Mouse (Mus musculus): Measurements from ENCODE around the gene Gins2. TPM values are rescaled to one million over a fixed set of nuclear protein-coding genes. Genes with fewer than 3 reads are reported as not detected.

The Gins2 gene
- polyA plus RNA-seq, 1 experiment from 2014 or later, result 15.9 TPM

DNA sequence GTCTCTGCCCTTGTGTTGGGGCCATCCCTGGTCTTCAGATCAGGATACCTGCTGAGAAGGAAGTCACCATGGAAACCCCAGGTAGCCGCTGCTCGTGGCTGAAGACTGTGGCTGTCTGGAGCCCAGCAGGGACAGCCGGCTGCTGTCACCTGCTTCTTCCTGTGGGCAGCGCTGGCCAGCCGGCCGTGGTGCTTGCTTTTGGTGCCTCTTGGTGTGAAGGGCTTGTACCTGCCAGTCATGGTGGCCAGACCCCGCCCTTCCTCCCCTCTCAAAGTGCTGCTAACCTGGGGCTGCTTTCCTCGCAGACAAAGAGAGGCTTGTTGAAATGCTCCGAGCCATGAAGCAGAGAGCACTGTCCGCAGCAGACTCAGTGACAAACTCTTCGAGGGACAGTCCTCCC lies 15.2 kb downstream of the Gins2 start:
- peaks cover 85% of the 10 kb centered on the region for H3K36me3 ChIP-seq

DNA sequence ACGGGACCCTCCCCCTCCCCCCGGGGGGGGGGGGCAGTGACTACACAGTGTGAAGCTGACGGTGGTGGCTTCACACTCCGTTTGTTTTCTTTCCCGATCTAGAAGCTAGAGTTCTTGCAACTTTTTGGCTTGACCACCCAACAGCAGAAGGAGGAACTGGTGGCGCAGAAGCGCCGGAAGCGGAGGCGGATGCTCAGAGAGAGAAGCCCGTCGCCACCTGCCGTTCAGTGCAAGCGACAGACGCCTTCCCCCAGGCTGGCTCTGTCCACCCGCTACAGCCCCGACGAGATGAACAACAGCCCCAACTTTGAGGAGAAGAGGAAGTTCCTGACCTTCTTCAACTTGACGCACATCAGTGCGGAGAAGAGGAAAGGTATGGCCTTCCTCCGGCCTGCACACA lies 16.6 kb downstream of the Gins2 start:
- Histone ChIP-seq H3K4me3 (replicated peaks) (no peak overlapping the region), H3K36me3 (peaks cover 91% of the 10 kb centered on the region), H3K27me3 (replicated peaks) (no peaks in the 10 kb centered on the region), H3K4me1 (peaks cover 15% of the 10 kb centered on the region), H3K9ac (replicated peaks) (no peak overlapping the region), H3K4me2 (no peak overlapping the region), H3K9me3 (replicated peaks) (no peaks in the 10 kb centered on the region), H3K27ac (replicated peaks) (no peak overlapping the region)
- 83% methylated on average over 21 of the region's 21 CpGs for WGBS
- no peak for ATAC-seq (ENCODE audit: low FRiP score)

More for the DNA sequence above, 15.2 kb downstream of the Gins2 start:
- no peak overlapping the region for H3K4me3 ChIP-seq (replicated peaks)
- no peak for ATAC-seq (ENCODE audit: low FRiP score)
- no peaks in the 10 kb centered on the region for H3K9me3 ChIP-seq (replicated peaks)
- H3K4me2 ChIP-seq, result no peak overlapping the region
- no peak overlapping the region for H3K27ac ChIP-seq (replicated peaks)
- 76% methylated on average over 11 of the region's 11 CpGs for WGBS
- H3K4me1 ChIP-seq, result peaks cover 15% of the 10 kb centered on the region
- H3K27me3 ChIP-seq (replicated peaks), result no peaks in the 10 kb centered on the region
- no peak overlapping the region for H3K9ac ChIP-seq (replicated peaks)

DNA sequence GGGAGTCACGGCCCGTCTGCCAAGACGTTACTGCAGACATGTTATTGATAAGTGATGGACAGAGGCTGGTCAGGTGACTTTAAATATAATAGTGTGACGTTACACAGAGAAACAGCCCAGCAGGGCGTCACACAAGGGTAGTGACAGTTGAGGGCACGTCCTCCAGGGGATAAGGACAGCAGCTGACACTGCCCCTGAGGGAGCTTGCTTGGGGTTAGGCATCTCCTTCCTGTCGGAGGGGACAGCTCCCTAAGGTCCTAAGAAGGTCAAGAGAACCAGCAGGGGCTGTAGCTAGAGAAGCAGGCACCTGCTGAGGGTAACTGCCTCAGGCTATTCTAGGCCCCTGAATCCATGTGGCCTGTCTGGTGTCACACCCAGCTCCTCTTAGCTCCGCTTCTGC lies 17.5 kb downstream of the Gins2 start:
- Histone ChIP-seq H3K9ac (replicated peaks) (no peak overlapping the region), H3K9me3 (replicated peaks) (no peaks in the 10 kb centered on the region), H3K27ac (replicated peaks) (no peak overlapping the region), H3K4me2 (no peak overlapping the region), H3K36me3 (peaks cover 91% of the 10 kb centered on the region), H3K4me1 (peaks cover 20% of the 10 kb centered on the region), H3K4me3 (replicated peaks) (no peak overlapping the region), H3K27me3 (replicated peaks) (no peaks in the 10 kb centered on the region)
- no peak for ATAC-seq (ENCODE audit: low FRiP score)
- 81% methylated on average over 8 of the region's 8 CpGs for WGBS

DNA sequence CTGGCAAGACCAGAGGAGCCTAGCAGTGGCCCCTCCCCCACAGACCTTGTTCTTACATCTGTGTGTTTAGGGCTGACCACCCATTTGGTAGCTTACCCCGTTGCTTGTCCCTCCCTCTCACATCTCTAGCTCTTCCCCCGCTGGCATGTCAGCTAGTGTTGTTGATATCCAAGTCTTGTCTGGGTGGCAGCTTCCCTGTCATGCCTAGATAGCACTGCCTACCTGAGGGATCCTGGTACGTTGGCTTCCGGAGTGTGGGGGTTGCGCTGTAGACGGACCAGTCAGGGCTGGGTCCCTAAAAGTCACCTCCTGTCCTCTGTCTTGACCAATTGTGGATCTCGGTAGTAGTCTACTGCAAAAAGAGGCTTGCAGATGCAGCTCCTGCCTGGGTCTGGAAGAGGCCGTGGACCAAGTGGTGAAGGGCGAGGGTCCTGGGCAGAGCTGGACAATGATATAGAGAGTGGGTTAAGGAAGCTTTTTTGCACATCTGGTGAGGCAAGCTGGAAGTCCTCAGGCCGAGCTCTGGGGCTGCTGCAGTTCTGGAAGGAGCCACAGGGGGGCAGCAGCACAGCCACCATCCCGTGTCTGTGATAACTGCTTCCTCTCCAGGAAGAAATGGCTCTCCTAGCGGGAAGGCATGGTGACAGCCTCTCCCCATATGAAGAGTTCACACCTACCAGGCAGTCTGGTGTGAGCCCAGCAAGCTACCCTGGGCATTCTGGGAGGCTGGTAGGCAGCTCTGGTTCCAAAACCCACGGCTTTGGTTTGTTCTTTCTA lies 19.0 kb downstream of the Gins2 start:
- Histone ChIP-seq H3K4me3 (replicated peaks) (no peak overlapping the region), H3K4me1 (peaks cover 28% of the 10 kb centered on the region), H3K9me3 (replicated peaks) (no peaks in the 10 kb centered on the region), H3K9ac (replicated peaks) (no peak overlapping the region), H3K27me3 (replicated peaks) (no peaks in the 10 kb centered on the region), H3K27ac (replicated peaks) (0 out of 2 replicates have a peak overlapping the region, but pooled peaks have one; percentile 46), H3K36me3 (peaks cover 78% of the 10 kb centered on the region), H3K4me2 (no peak overlapping the region)
- 63% methylated on average over 13 of the region's 13 CpGs for WGBS
- ATAC-seq (ENCODE audit: low FRiP score), result no peak; the same call in 1 of the 2 replicates

DNA sequence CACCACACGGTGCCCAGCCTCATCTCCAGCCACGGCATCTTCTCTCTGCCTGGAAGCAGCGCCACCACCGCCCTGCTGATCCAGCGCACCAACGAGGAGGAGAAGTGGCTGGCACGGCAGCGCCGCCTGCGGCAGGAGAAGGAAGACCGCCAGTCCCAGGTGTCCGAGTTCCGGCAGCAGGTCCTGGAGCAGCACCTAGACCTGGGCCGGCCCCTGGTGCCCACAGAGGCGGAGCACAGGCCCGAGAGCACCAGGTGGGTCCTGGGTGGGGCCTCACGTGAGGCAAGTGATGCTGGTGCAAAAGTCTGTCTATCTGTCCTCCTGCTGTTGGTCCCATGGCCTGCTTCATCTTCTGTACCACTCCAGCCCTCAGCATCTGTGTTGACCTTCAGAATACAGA lies 20.0 kb downstream of the Gins2 start:
- whole genome bisulfite sequencing, result 96% methylated on average over 17 of the region's 17 CpGs
- Histone ChIP-seq H3K9me3 (replicated peaks) (no peaks in the 10 kb centered on the region), H3K4me3 (replicated peaks) (no peak overlapping the region), H3K4me2 (no peak overlapping the region), H3K27ac (replicated peaks) (no peak overlapping the region), H3K36me3 (peaks cover 68% of the 10 kb centered on the region), H3K27me3 (replicated peaks) (no peaks in the 10 kb centered on the region), H3K4me1 (peaks cover 38% of the 10 kb centered on the region), H3K9ac (replicated peaks) (no peak overlapping the region)
- ATAC-seq (ENCODE audit: low FRiP score), result no peak

DNA sequence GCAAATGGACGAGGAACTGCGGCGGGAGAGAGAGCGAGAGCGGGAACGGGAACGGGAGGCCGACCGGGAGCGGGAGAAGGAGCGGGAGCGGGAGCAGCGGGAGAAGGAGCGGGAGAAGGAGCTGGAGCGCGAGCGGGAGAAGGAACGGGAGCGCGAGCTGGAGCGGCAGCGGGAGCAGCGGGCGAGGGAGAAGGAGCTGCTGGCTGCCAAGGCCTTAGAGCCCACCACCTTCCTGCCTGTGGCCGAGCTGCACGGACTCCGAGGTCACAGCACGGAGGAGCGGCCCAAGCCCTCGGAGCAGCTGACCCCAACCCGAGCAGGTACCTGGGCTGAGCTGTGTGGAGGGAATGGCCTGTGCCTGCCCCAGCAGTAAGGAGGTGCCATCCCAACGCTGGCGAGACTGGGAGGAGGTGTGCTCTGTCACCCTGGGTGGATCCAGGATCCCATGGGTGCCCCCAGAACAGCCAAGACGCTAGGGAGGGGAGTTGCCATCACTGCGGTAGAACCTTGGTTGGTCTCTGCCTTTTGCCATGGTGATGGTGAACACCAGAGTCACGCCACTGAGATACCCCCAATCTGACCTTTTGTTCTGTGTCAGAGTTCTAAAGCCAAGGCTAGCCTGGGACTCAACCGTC lies 20.8 kb downstream of the Gins2 start:
- 95% methylated on average over 37 of the region's 37 CpGs for WGBS
- Histone ChIP-seq H3K36me3 (peaks cover 60% of the 10 kb centered on the region), H3K27ac (replicated peaks) (no peak overlapping the region), H3K27me3 (replicated peaks) (no peaks in the 10 kb centered on the region), H3K4me3 (replicated peaks) (no peak overlapping the region), H3K9me3 (replicated peaks) (no peaks in the 10 kb centered on the region), H3K9ac (replicated peaks) (no peak overlapping the region), H3K4me1 (peaks cover 47% of the 10 kb centered on the region), H3K4me2 (no peak overlapping the region)
- ATAC-seq (ENCODE audit: low FRiP score), result no peak

DNA sequence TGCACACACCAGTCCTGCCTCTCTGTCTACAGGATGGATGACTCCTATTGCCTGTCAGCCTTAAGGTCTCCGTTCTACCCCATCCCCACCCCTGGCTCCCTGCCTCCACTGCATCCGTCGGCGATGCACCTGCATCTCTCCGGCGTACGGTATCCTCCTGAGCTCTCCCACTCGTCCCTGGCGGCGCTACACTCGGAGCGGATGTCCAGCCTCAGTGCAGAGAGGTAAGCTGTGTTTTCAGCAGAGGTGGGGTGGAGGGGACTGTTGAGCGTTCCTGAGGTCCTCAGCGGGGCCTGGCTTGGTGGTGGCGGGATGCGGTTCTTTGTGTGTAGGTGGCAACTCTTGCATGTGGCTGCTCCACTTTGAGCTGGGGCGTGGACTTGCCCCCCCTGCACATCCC lies 21.4 kb downstream of the Gins2 start:
- H3K4me2 ChIP-seq, result no peak overlapping the region
- no peak overlapping the region for H3K9ac ChIP-seq (replicated peaks)
- H3K27ac ChIP-seq (replicated peaks), result no peak overlapping the region
- WGBS, result 97% methylated on average over 17 of the region's 17 CpGs
- peaks cover 52% of the 10 kb centered on the region for H3K4me1 ChIP-seq
- H3K27me3 ChIP-seq (replicated peaks), result no peaks in the 10 kb centered on the region
- H3K9me3 ChIP-seq (replicated peaks), result no peaks in the 10 kb centered on the region
- H3K4me3 ChIP-seq (replicated peaks), result no peak overlapping the region
- peaks cover 54% of the 10 kb centered on the region for H3K36me3 ChIP-seq
- ATAC-seq (ENCODE audit: low FRiP score), result no peak

DNA sequence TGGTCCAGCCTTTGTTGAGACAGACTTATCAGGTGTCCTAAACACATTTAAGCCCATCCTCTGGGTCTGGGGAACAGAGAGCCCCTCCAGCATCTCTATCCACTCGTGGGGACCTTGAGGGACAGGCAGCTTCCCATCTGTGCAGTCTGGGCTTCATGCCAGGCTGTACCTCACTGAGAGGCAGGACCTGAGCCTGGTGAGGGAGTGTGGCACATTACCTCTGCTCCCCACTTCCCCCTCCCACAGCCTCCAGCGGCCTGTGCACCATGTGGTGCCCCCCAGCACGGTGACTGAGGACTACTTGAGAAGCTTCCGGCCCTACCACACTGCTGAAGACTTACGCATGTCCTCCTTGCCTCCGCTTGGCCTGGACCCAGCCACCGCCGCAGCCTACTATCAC lies 22.4 kb downstream of the Gins2 start:
- 69% methylated on average over 8 of the region's 8 CpGs for WGBS
- H3K4me1 ChIP-seq, result peaks cover 63% of the 10 kb centered on the region

DNA sequence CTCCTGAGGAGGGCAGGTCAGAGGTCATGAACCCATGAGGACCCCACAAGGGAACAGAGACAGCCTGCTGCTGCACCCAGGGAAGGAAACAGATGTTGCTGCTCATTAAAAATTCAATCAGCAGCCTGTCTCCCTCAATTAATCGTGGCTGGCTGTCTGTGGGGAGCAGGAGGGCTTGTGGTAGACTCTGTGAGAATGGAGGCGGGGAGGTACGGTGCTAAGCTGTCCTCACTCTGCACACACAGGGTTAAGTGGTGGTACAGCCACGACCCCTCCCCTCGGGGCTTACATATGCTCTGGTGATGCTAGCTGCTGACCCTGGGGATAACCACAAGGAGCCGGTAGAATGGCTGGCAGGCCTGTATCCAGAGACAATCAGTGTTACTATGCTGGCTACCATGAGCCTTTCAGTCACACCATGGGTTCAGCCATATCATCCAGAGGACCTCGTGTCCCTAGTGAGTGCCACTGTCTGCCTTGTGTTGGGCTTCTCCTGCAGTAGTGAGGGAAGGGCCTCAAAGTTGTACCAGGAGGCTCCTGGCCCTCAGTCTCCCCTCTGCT lies 23.9 kb downstream of the Gins2 start:
- ATAC-seq (ENCODE audit: low FRiP score), result no peak

More for the DNA sequence above, 22.4 kb downstream of the Gins2 start:
- peaks cover 44% of the 10 kb centered on the region for H3K36me3 ChIP-seq
- H3K4me3 ChIP-seq (replicated peaks), result no peak overlapping the region
- no peak overlapping the region; the same call in 1 of the 2 replicates for H3K27ac ChIP-seq (replicated peaks)
- no peak overlapping the region for H3K4me2 ChIP-seq
- H3K27me3 ChIP-seq (replicated peaks), result no peaks in the 10 kb centered on the region
- no peaks in the 10 kb centered on the region for H3K9me3 ChIP-seq (replicated peaks)
- no peak overlapping the region for H3K9ac ChIP-seq (replicated peaks)
- no peak for ATAC-seq (ENCODE audit: low FRiP score)

DNA sequence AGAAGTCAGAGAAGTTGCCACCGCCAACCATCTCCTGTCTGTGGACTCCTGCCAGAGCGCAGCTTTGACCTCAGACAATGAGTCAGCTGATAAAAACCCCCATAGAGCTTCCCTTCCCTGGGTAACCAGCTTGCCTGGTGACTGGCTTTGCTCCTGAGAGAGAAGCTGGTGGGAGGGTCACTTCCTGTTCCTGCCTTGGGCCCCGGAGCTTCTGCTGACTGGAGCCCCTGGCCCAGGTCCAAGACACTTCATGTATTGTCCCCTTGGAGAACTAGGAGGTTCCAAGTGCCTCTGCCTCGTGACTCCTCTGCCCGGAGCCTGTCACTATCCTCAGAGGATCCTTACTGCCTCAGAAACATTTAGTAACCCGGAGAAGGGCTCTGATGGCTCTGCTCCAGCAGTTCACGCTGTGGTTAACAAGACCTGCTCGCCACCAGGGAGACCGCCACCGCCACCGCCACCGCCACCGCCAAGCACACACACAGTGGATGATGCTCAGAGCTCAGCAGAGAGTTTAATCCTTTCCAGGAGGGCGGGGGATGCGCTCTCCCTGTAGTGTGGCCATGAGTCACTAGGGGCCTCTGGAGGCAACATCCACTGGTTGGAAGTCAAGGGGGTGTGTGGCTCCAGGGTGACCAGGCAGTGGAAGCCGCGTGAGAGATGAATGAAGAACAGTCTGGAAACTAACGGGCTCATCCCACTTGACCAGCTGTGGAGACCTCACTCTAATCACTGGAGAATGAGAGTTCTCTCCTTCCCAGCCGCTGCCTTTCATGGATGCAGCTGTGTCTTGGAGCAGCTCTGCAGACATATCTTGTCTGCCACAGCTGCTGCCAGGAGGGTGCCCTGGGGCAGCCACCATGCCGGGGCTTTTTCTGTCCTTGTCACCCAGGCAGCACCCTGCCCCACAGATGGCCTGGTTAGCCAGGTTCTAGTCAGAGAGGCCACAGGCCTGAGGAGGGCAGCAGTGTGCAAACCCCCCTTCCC lies 25.0 kb downstream of the Gins2 start:
- Histone ChIP-seq H3K27me3 (replicated peaks) (no peaks in the 10 kb centered on the region), H3K36me3 (peaks cover 27% of the 10 kb centered on the region), H3K4me3 (replicated peaks) (no peak overlapping the region), H3K27ac (replicated peaks) (peak overlapping the region; percentile 83), H3K9ac (replicated peaks) (no peak overlapping the region; the same call in 1 of the 2 replicates), H3K4me2 (peak overlapping the region; percentile 22), H3K9me3 (replicated peaks) (no peaks in the 10 kb centered on the region), H3K4me1 (peaks cover 77% of the 10 kb centered on the region)
- WGBS, result 15% methylated on average over 20 of the region's 20 CpGs
- ATAC-seq (ENCODE audit: low FRiP score), result peak; percentile 42; the same call in 1 of the 2 replicates

More for the DNA sequence above, 23.9 kb downstream of the Gins2 start:
- H3K36me3 ChIP-seq, result peaks cover 37% of the 10 kb centered on the region
- no peaks in the 10 kb centered on the region for H3K9me3 ChIP-seq (replicated peaks)
- H3K4me2 ChIP-seq, result no peak overlapping the region
- no peaks in the 10 kb centered on the region for H3K27me3 ChIP-seq (replicated peaks)
- WGBS, result 14% methylated on average over 7 of the region's 7 CpGs
- H3K4me3 ChIP-seq (replicated peaks), result no peak overlapping the region
- peak overlapping the region; percentile 46 for H3K27ac ChIP-seq (replicated peaks)
- no peak overlapping the region for H3K9ac ChIP-seq (replicated peaks)
- H3K4me1 ChIP-seq, result peaks cover 70% of the 10 kb centered on the region

DNA sequence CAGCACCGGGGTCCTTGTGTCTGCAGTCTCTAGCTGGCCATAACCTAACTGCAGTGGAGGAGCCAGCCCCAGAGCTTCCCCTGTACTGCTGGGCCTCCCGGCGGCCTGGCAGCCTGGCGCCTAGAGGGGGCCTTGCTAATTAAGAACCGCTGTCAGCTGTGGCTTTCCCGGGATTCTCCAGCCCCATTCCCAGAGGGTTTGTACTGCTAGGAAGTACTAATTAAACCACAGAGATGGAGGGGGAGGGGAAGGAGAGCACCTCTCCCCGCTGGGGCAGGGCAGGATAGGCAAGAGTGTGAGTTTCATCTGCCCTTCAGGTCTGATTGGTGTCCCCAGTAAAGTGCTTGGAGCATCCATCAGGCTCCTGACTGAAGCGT lies 25.8 kb downstream of the Gins2 start:
- Histone ChIP-seq H3K27ac (replicated peaks) (peak overlapping the region; percentile 83), H3K4me2 (0 out of 2 replicates have a peak overlapping the region, but pooled peaks have one; percentile 22), H3K9me3 (replicated peaks) (no peaks in the 10 kb centered on the region), H3K36me3 (peaks cover 19% of the 10 kb centered on the region), H3K4me1 (peaks cover 85% of the 10 kb centered on the region), H3K4me3 (replicated peaks) (no peak overlapping the region), H3K27me3 (replicated peaks) (no peaks in the 10 kb centered on the region), H3K9ac (replicated peaks) (0 out of 2 replicates have a peak overlapping the region, but pooled peaks have one; percentile 20)
- 0 out of 2 replicates have a peak, but pooled peaks have one; percentile 6 for ATAC-seq (ENCODE audit: low FRiP score)
- 4% methylated on average over 8 of the region's 8 CpGs for WGBS

All from neural tube, embryonic 15.5 days (tissue).